Mouse (Mus musculus) left cerebral cortex, adult 11 months (tissue): ENCODE results near the gene Map4k2.
"Not testable (repeated sequence)": the region's sequence is repeated elsewhere in the genome, so short reads cannot be mapped to it uniquely, and the experiment has no call there.

Experiments used
- DNase-seq: peaks from one replicate; pipeline ENCODE4 v3.0.0; 2022; ENCODE audit warnings: low spot score

Gene Map4k2

DNA sequence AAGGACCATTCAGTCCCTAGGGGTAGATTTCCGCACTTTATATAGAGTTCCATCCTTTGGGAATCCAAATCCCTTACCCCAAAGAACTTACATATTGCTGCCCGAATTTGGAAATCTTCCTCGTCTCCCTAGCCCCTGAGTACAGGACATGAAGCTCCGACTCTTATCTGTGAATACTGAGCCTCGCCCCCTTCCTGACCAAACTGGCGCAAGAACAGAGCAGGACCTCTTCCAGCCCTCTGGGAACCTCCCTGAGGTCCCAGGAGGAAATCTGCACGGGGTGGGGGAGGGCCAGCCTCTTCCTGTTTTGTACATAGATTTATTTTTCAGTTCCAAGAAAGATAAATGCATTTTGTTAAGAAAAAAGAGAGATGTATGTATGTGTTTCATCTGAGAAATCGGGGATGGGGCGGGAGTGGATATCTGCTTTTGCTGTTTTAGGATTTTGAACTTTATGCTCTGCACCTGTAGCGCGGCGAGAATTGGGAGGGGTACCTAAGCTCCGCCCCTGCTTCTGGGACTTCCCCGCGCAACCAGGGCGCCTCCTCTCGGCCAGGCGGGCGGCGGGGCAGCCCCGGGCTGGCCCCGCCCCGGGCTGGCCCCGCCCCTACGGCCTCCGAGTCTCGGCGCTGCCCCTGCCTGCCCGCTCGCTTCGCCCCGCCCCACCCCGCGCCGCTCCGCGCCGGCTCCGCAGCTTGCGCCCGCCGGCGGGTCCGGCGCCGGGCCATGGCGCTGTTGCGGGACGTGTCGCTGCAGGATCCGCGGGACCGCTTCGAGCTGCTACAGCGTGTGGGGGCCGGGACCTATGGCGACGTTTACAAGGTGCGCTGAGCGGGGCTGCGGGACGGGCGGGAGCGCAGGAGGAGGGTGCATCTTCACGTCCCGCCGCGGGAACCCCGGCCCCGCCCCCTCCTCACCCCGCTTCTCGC is at the start of gene Map4k2:
TSS of gene Map4k2 (plus strand) at position 612 of the 929 bp plus-strand sequence.
- peak; percentile 59 for DNase-seq

DNA sequence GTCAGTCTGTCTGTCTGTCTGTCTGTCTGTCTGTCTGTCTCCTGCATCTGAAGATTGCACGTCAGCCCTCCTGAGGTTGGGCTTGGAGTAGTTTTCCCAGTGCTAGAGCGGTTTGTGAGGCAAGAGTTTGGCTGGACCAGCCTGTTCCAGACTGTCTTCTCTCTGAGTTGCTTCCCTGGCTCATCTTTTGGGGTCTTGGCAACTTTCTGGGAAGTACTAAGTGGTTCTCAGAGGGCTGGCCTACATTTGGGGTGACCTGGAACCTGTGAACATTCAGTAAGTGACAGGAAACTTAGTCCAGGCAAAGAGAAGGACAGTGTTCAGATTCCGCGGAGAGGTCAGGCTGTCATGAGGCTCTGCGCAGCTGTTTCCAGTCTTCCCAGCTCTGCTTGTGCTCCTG is 48.7 kb upstream of the Map4k2 start:
- no peak for DNase-seq

DNA sequence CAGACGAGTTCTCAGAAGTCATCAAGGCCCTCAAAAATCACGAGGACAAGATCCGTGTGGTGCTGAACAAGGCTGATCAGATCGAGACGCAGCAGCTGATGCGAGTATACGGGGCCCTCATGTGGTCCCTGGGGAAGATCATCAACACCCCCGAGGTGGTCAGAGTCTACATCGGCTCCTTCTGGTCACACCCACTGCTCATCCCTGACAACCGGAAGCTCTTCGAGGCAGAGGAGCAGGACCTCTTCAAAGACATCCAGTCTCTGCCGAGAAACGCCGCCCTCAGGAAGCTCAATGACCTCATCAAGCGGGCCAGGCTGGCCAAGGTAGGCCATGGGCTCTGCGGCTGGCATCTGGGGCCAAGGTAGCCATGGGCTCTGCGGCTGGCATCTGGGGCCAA is 46.6 kb upstream of the Map4k2 start:
- no peak for DNase-seq

DNA sequence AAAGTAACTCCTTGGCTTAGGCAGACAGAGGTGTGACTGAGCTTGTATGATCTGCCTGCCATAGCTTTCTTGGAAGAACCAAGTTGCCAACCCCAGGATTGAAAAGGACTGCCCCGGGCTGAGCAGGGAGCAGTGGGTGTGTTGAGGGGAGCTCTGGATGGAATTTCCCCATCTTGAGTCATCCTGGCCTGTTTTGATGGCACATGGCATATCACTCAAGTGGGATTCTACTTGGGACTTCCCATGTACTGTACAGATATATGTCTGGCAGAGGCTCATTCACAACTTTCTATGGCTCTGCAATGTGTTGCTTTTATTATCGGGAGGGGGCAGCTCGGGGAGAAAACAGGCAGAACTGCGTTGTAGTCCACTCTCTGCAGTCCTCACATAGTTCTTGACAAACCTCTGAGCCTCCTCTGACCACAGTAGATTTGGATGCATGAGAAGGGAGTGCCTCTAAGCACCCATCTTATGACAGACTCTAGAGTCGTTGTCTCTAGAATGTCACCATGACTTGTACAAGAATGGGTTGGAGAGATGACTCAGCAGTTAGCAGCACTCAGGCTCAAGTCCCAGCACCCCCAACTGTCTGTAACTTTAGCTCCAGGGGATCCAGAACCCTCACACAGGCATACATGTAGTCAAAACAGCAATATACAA is 44.3 kb upstream of the Map4k2 start:
- DNase-seq: no peak

DNA sequence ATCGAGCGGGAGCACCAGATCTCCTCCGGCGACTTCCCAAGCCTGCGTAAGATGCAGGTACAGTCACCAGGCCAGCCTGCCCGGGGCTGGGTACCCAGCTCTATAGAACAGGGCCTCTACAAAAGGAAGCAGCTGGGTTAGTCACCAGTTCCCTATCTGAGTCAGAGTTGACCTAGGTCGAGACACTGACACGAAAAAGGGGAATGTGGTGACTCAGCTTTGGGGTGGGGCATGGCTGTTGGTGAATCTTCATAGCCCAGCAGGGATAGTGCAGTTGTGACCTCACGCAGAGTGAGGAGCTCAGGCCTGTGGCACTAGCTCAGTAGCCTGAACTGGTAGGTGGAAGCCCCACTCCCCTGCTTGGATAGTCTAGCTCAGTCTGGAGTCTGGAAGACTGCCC is 43.3 kb upstream of the Map4k2 start:
- DNase-seq: no peak

DNA sequence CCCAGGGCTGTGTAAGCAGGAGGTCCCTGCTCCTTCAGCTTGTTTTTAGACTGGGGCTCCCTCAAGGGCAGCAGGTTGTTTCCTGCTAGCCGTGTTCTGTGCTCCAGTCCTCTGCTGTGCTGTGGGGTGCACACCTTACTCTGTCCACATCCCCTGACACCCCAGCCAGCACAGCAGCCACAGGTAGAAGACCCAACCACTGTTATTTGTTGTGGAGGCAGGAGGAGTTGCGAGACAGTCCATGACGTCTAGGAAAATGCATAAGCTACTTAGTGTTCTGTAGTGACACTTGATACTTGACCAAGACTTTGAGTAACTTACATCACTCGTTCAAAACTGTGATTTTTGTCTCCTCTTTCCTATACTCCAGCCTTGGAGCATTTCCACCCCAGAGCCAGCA is 41.9 kb upstream of the Map4k2 start:
- no peak for DNase-seq

DNA sequence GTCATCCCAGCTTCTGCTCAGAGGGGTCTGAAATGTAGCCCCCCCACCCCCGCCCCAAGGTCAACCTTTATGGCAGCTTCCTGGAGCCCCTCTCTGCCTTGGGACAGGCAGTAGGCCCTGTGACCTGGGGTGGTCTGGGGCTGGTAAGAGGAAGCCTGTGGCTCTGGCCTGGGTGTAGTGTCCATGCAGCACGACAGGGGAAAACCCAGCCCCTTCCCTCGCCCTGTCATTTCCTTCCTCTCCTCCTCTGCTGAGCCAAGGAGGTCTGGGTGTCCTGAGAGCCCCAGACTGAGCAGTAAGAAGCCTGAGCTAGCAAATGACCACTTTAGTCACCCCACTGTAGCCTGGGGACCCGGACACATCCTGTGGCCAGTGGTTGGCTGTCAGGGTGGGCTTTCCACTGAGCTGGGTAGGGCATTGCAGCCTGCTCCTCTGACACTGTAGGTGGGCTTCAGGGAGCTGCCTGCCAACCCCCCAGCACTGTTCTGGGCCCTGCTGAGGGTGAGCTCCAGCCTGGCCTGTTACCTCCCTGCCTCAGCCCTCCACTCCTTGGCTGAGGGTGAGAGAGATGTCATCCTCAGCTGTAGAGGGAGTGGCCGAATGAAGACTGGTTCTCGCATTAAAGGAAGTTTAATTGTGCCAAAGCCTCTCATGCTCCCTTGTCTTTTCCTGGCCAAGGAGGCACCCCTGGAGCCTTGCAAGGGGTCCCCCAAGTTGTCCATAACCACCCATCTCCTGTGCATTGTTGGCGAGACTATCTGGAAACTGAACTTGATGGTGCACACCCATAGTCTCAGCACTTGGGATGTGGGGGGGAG is 41.3 kb upstream of the Map4k2 start:
- no peak for DNase-seq

DNA sequence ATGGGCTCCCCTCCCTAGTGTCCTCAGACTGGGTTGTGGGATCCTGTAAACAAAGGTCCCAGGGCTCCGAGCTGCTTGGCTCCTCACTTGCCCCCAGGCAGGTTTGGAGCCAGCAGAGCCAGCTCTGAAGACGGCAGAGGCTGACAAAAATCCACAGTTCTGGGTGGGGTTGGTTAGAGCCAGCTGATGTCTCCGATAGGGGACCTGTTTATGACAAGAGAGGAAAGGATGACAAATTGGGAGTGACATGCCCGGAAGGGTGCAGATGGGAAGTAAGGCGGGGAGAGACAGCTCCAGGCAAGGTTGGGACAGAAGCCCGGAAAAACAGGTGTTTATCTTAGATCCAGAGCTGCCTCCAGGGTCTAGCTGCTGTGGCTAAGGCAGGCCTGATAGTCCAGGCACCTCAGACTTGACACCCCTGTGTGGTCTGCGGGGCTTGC is 40.5 kb upstream of the Map4k2 start:
- DNase-seq: no peak

DNA sequence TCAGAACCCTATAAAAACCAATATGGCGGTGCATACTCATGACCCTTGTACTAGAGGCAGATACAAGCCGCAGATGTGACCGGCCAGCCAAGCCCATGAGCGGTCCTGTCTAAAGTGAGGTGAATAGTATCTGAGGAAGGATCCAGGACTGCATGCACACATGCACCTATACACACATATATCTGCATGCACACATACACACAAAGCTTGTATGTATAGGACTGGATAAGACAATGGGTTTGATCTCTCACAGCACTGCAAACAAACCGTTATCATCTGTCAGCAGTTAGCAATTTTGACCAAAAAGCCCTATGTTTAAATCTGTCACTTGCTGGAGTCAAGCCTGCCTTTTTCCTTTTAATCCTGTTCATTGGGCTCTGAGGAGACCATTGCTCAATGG is 38.8 kb upstream of the Map4k2 start:
- DNase-seq: no peak

DNA sequence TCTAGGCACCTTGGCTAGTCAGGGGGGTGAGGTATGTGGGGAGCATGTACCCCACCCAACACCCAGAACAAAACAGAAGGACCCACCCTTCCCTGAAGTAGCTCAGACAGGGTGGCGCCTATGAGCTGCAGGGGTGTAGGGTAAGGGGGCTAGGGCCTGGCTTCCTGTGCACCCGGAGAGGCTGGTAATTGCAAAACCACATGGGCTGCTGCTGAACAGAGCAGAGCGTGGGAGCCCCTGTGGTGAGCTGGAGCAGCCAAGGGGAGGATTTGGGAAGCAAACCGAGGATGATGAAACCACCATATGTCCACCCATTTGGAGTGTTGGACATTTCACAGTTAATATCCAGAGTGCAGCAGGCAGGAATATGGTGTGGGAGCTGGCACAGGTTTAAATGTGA is 38.4 kb upstream of the Map4k2 start:
- DNase-seq: no peak

DNA sequence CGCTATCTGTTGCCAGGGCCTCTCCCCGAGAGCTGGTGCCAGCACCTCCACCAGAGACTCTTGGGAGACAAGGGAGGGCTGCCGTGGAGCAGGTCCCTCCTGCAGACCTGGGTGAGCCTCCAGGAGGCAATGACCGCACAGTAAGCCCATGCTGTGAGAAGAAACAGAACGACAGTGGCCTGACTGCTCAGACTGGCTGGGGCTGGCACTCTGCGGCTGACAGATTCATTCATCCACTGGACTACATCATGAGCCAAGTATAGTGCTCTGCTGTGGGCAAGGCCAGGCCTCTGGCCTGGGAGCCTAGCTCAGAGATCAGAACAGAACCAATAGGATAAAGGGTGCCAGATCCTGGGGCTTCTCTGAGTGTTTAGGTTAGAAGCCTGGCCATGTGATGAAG is 37.1 kb upstream of the Map4k2 start:
- DNase-seq: no peak

DNA sequence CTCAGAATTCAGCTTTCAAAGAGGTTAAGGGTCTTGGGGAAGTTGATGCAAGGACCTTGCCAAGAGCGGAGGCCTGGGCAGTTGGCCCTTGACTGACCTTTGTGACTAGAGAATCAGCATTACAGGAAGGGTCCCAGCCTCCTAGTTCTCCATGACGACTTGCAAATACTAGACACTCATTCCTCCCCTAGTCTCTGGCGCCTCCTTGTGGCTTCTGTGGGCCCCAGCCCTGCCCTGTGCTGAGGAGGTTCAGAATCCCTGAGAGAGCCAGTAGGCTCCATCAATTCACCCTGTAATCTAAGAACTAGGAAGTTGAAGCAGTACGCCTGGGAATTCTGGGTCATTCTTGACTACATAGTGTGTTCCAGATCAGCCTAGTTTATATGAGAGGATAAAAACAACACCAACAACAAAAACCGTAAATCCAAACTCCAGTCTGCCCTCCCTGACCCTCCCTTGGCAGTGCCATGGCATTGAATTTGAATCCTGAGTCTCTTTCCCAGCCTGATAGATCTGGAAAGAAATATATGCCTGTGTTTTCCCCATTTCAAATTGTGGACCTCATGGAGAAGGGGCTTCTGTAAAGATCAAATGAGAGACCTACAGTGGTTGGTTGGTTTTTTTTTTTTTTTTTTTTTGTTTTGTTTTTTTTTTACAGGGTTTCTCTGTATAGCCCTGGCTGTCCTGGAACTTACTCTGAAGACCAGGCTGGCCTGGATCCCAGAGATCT is 36.0 kb upstream of the Map4k2 start:
- DNase-seq: peak; percentile 65

DNA sequence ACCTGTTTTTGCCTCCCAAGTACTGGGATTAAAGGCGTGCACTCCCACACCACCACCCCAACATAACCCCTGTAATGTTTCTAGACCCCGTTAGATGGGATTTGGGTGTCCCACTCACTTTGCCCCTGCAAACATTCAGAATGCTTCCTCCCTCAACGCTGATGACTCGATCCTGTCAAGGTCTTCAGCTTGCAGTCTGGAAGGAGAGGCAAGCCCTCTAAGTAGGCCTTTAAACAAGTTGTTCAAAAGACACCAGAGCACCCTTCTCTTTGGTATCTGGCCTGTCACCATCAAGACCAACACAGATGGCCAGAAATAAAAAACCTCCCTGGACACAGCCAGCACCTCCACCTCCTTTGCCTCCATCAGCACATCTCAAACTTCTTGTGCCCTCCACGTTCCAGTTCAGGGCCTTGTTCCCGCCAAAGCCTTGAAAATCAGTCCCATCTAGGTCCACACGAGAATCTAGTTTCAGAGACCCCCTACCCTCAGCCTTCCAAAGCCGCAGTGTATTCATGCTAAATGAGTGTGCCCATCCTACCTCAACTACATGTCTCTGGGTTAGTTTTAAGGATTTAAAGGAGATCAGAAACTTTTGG is 35.3 kb upstream of the Map4k2 start:
- no peak for DNase-seq

DNA sequence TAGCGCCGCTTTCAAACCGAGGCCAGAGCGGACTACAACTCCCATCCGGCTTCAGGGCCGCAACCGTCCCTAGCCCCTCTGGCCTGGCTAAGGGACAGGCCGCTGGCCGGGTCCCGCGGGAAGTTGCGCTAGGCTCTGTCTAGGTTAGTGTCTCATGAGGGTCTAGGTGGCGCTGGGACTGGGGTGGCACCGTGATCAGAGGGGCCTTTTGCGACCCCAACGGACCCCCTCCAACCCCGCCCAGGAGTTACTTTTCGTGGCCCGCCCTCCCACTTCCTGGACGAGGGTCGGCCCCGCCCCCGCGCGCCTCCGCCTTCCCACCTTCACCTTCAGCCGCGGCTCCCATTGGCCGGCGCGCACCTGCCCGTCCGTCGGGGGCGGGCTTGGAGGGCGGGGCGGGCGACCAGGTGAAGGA is 34.8 kb upstream of the Map4k2 start, which contains the start of gene Cdc42bpg:
TSS of gene Cdc42bpg (plus strand) at position 320 of the 415 bp plus-strand sequence.
- no peak for DNase-seq

DNA sequence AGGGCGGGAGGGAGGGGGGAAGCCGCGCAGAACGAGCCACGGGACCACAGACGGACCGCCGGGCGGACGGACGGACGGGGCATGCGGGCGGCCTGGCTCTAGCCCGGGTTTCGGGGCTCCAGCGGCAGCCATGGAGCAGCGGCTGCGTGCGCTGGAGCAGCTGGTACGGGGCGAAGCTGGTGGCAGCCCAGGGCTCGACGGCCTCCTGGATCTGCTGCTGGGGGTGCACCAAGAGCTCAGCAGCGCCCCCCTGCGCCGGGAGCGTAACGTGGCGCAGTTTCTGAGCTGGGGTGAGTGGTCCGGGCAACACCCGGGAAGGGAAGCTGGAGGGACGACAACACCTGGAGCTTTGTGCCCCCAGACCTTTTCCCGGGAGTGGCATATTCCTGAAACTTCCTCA is 34.3 kb upstream of the Map4k2 start:
- no peak for DNase-seq

DNA sequence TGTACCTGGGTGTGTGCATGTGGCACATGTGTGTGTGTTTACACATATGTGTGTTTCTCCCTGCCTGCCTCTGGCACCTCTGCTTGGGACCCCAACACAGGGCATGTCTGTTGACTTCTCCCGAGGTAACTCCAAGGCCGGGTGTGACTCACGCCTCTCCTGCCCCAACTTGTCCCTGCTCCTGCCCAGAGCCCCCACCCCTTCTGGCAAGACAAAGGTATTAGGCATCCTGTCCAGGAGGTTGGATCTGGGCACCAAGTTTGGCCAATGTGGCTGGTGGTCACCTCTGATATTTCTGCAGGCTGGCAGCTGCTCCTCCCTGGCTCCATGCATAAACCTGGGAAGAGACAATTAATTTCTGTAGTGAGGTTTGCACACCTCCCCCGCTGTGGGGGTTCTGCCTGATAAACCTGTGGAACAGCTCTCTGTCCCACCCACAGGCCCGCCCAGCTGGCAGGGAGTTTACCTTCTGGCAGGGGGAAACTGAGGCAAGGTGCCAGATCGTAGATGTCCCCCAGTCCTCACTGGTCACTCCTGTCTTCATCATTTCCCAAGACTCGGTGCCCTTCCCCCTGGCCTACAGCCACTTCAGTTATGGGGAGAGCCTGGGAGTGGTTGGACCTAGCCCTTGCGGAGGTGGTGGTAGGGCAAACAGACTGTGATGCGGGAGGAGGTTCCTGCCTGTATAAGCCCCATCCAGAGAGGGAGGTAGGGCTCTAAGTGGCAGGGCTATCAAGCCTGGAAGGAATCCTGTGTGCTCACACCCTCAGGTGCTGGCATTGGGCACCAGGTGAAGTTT is 33.0 kb upstream of the Map4k2 start:
- DNase-seq: no peak

DNA sequence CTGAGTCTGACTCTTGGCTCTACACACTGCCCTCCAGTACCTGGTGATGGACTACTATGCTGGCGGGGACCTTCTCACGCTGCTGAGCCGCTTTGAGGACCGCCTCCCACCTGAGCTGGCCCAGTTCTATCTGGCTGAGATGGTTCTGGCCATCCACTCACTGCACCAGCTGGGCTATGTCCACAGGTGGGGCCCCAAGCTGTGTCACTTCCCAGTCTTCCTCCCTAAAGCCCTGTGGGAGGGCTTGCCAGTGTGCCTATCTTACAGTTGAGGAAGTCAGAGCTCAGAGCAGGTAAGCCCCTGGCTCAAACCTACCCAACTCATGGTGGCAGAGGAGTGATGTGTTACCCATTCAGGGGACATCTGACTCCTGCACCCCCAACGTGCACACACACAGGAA is 30.8 kb upstream of the Map4k2 start:
- DNase-seq: no peak

DNA sequence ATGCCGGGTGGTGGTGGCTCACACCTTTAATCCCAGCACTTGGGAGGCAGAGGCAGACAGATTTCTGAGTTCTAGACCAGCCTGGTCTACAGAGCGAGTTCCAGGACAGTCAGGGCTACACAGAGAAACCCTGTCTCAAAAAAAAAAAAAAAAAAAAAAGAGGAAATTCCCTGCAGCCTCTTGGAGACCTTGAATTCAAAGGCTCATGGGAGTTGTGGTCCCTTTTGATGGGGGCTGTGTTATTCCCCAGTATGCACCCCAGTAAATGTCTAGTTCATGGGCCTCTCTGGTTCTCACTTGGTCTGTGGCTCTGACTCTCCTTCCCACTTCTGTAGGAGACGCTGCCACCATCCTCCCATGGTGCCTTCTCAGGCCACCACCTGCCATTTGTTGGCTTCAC is 29.2 kb upstream of the Map4k2 start:
- not testable (repeated sequence) for DNase-seq

DNA sequence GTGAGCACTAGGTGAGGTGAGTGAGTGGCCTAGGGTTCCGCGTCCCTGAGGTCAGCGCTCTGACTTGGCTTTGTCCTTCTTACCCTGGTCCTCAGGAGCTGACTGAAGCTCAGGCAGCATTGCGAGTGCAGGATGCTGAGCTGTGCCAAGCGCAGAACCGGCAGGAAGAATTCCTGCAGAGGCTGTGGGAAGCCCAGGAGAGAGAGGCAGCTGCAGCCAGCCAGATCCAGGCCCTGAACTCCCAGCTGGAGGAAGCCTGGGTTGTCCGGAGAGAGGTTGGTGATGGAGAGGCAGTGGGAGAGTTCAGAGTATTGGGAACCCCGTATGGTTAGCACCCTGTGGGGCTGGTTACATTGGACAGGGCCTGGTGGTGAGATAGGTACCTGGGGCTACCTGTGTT is 27.1 kb upstream of the Map4k2 start:
- DNase-seq: no peak

DNA sequence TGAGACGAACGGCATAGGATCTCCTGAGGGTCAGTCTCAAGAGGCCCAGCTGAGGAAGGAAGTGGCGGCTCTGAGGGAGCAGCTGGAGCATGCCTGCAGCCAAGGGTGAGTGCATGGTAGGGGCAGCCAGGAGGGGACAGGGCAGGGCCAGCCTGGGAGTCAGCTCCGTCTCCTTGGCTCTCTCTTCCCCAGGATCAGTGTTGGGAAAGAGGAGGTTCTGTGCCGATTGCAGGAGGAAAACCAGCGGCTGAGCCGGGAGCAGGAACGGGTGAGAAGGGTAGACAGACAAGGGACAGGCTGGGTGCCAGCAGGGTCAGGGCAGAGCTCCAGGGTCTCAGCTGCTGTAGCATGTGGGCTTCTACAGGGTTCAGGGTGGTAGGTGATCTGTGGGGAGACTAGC is 26.4 kb upstream of the Map4k2 start:
- no peak for DNase-seq

DNA sequence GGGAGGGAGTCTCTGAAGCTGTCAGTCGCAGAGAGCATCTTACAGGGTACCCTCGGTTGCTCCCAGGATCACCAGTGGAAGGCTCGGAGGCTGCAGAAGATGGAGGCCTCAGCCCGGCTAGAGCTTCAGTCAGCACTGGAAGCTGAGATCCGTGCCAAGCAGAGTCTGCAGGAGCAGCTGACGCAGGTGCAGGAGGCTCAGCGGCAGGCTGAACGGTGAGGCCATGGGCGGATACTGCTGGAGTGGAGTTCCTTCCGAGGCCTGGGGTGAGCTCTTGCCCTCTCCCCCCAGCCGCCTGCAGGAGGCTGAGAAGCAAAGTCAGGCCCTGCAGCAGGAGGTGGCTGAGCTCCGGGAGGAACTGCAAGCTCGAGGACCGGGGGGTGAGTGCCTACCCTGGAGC is 25.4 kb upstream of the Map4k2 start:
- DNase-seq: no peak
